ENCODE assay signal across 26 mouse cellular contexts in genomic region chr14:21280451-21280850, GRCm38 (mm10).
DNase-seq lines count a peak whose midpoint lies in the region; ATAC-seq and TF ChIP-seq lines count a peak whose summit lies in the region.
"Had no signal": no experiment of that assay in that cellular context is flagged by ENCODE, and none has a peak within 500 bp of the region (broad histone marks: within the 10 kb centered on the region; RNA-seq: fewer than 3 reads in every experiment).

No protein-coding gene starts in this region.

- no peak for ATAC-seq in midbrain, embryonic 11.5 days (ENCODE audit: low FRiP score)
- ATAC-seq in midbrain, postnatal 0 days (ENCODE audit: low FRiP score) = no peak
- ATAC-seq in intestine, postnatal 0 days = peak; percentile 57; the same call in 1 of the 2 replicates
- ATAC-seq: activated CD4-positive, CD25-positive, alpha-beta regulatory T cell, adult 4 months had no signal

- 91% methylated on average over 3 of the region's 3 CpGs for WGBS in midbrain, embryonic 11.5 days
- WGBS in midbrain, postnatal 0 days = 80% methylated on average over 3 of the region's 3 CpGs
- WGBS in intestine, postnatal 0 days = 26% methylated on average over 3 of the region's 3 CpGs

- H3K9me3 ChIP-seq in midbrain, embryonic 11.5 days (ENCODE audit: control insufficient read depth, low read length) = no peaks in the 10 kb centered on the region
- no peaks in the 10 kb centered on the region for H3K9me3 ChIP-seq in midbrain, postnatal 0 days (ENCODE audit: low read length)
- no peaks in the 10 kb centered on the region for H3K9me3 ChIP-seq in intestine, postnatal 0 days (ENCODE audit: control insufficient read depth)
- H3K9me3 ChIP-seq: embryonic facial prominence, embryonic 12.5 days; heart, embryonic 13.5 days; hindbrain, embryonic 12.5 days; limb, embryonic 10.5 days; megakaryocyte, embryonic 14.5 days; neural tube, embryonic 13.5 days had no signal

- H3K4me3 ChIP-seq in midbrain, embryonic 11.5 days (ENCODE audit: low read depth, low read length) = no peak overlapping the region
- no peak overlapping the region for H3K4me3 ChIP-seq in midbrain, postnatal 0 days (ENCODE audit: low read depth, low read length)
- H3K4me3 ChIP-seq in intestine, postnatal 0 days (ENCODE audit: low read depth, low read length) = no peak overlapping the region
- H3K4me3 ChIP-seq: embryonic facial prominence, embryonic 12.5 days; heart, adult 2 months; heart, embryonic 13.5 days; hindbrain, embryonic 12.5 days; limb, embryonic 10.5 days; megakaryocyte, embryonic 14.5 days; neural tube, embryonic 13.5 days had no signal

- H3K9ac ChIP-seq in midbrain, embryonic 11.5 days (ENCODE audit: low read length) = no peak overlapping the region
- no peak overlapping the region for H3K9ac ChIP-seq in midbrain, postnatal 0 days (replicated peaks; ENCODE audit: low read length, poor library complexity, severe bottlenecking)
- H3K9ac ChIP-seq in intestine, postnatal 0 days (ENCODE audit: low read depth, low read length) = no peak overlapping the region
- H3K9ac ChIP-seq: embryonic facial prominence, embryonic 12.5 days; heart, embryonic 13.5 days; hindbrain, embryonic 12.5 days; lung, embryonic 14.5 days; neural tube, embryonic 13.5 days had no signal

- H3K4me2 ChIP-seq in midbrain, embryonic 11.5 days = no peak overlapping the region
- no peak overlapping the region for H3K4me2 ChIP-seq in midbrain, postnatal 0 days (ENCODE audit: low read depth, low read length, poor library complexity, severe bottlenecking)
- no peak overlapping the region for H3K4me2 ChIP-seq in intestine, postnatal 0 days (replicated peaks; ENCODE audit: low read depth)
- H3K4me2 ChIP-seq: embryonic facial prominence, embryonic 12.5 days; heart, embryonic 13.5 days; hindbrain, embryonic 12.5 days; lung, embryonic 14.5 days; neural tube, embryonic 13.5 days had no signal

- no peaks in the 10 kb centered on the region for H3K36me3 ChIP-seq in midbrain, embryonic 11.5 days (ENCODE audit: control insufficient read depth, insufficient read depth, low read length)
- no peaks in the 10 kb centered on the region for H3K36me3 ChIP-seq in midbrain, postnatal 0 days (ENCODE audit: insufficient read depth, low read length)
- no peaks in the 10 kb centered on the region for H3K36me3 ChIP-seq in intestine, postnatal 0 days (ENCODE audit: control insufficient read depth, insufficient read depth)
- H3K36me3 ChIP-seq: embryonic facial prominence, embryonic 12.5 days; heart, embryonic 13.5 days; hindbrain, embryonic 12.5 days; limb, embryonic 10.5 days; neural tube, embryonic 13.5 days had no signal

- no peak for TF ChIP-seq CTCF in midbrain, postnatal 0 days (IDR thresholded peaks at IDR 0.05)
- no peak for TF ChIP-seq CTCF in intestine, postnatal 0 days (IDR thresholded peaks at IDR 0.05; ENCODE audit: low read depth)

- H3K27ac ChIP-seq in midbrain, embryonic 11.5 days (ENCODE audit: low read depth, low read length) = no peak overlapping the region
- no peak overlapping the region for H3K27ac ChIP-seq in midbrain, postnatal 0 days (ENCODE audit: low read depth, low read length)
- no peak overlapping the region for H3K27ac ChIP-seq in intestine, postnatal 0 days (ENCODE audit: low read depth, low read length)
- H3K27ac ChIP-seq: embryonic facial prominence, embryonic 12.5 days; heart, adult 2 months; heart, embryonic 13.5 days; hindbrain, embryonic 12.5 days; limb, embryonic 10.5 days; neural tube, embryonic 13.5 days; stomach, postnatal 0 days had no signal

- H3K4me1 ChIP-seq in midbrain, embryonic 11.5 days (ENCODE audit: control insufficient read depth, insufficient read depth, low read length) = no peaks in the 10 kb centered on the region
- H3K4me1 ChIP-seq in midbrain, postnatal 0 days (ENCODE audit: insufficient read depth, low read length) = no peaks in the 10 kb centered on the region
- 0 out of 2 replicates have a peak, but pooled peaks cover 2% of the 10 kb centered on the region for H3K4me1 ChIP-seq in intestine, postnatal 0 days (replicated peaks; ENCODE audit: control insufficient read depth, insufficient read depth, low read length)
- H3K4me1 ChIP-seq: hindbrain, embryonic 12.5 days had no signal

- H3K27me3 ChIP-seq in midbrain, embryonic 11.5 days (ENCODE audit: control insufficient read depth, insufficient read depth, low read length) = no peaks in the 10 kb centered on the region
- H3K27me3 ChIP-seq in midbrain, postnatal 0 days (ENCODE audit: insufficient read depth, low read length) = no peaks in the 10 kb centered on the region
- H3K27me3 ChIP-seq in intestine, postnatal 0 days (replicated peaks; ENCODE audit: control insufficient read depth, insufficient read depth, low read length) = no peaks in the 10 kb centered on the region
- H3K27me3 ChIP-seq: embryonic facial prominence, embryonic 12.5 days; heart, embryonic 13.5 days; hindbrain, embryonic 12.5 days; megakaryocyte, embryonic 14.5 days; neural tube, embryonic 13.5 days had no signal

- DNase-seq in kidney, adult 8-10 months = peak; percentile 21 to 24
- DNase-seq in kidney, postnatal 4 days = no peak
- DNase-seq in midbrain, embryonic 11.5 days (ENCODE audit: low spot score, missing footprints) = peak; percentile 73
- no peak for DNase-seq in midbrain, postnatal 0 days (ENCODE audit: low spot score)
- DNase-seq in adrenal gland, postnatal 10 days = no peak
- DNase-seq in right cerebral cortex, postnatal 25 days = no peak
- DNase-seq: adrenal gland, adult 8-10 months; cerebellum, adult 2 months; cerebellum, postnatal 25 days; gastrocnemius, postnatal 36 days; heart, adult 2 months; heart, postnatal 14 days; liver; lung, embryonic 14.5 days; midbrain, embryonic 14.5 days; retina, postnatal 1 day; thymus, adult 2 months had no signal

Comparison
In these comparisons a context has a peak if more than half of its experiments do, and no peak if none do; other contexts are left out.
1. DNase-seq: peak in kidney, adult 8-10 months (2 of 2) and midbrain, embryonic 11.5 days (single experiment); none in kidney, postnatal 4 days (0 of 2), midbrain, postnatal 0 days (single experiment), adrenal gland, postnatal 10 days (single experiment) and right cerebral cortex, postnatal 25 days (single experiment).